Mouse (Mus musculus) lung, postnatal 14 days (tissue): ENCODE results near the gene Olfr808.

Experiments
- DNase-seq: peaks from one replicate; pipeline ENCODE4 v3.0.0; 2021

Gene Olfr808

GRCm38 (mm10) chr10:129765182-129765581 lies at the start of gene Olfr808:
Gene Olfr808, plus strand, starts transcription at chr10:129765482.
- no peak for DNase-seq

DNA sequence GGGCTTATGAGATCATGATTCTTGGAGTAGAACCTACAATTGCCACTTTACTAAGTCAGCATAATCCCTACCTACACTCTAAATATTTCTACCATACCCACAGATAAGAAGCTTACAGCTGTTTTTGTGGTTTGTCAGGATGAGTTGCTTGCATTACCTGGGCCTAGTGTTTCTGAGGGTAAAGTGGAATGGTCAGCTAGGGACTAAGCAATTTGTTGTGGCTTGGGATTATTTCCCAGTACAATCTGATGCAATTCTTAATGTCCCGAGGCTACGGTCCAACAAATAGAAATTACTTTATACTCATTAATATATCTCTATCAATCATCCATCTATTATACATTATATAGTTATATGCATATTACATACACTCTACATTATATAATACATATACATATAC lies 36.0 kb upstream of the Olfr808 start, which contains the start of gene Olfr805:
Gene Olfr805 (minus strand): TSS at position 101 of the 400 bp plus-strand sequence.
- no peak for DNase-seq

GRCm38 (mm10) chr10:129741821-129742220 lies 23.5 kb upstream of the Olfr808 start, which contains the start of gene Olfr806:
Gene Olfr806, minus strand, starts transcription at chr10:129741921.
- no peak for DNase-seq

- no peak for DNase-seq
Observed at GRCm38 (mm10) chr10:129757693-129758092, 7.6 kb upstream of the Olfr808 start, which contains the start of gene Olfr807. Gene Olfr807, minus strand, starts transcription at chr10:129757793.

- DNase-seq, result no peak
Observed at GRCm38 (mm10) chr10:129774338-129774737, 9.1 kb downstream of the Olfr808 start, which contains the start of gene Olfr809. Gene Olfr809, plus strand, starts transcription at chr10:129774638.

GRCm38 (mm10) chr10:129778123-129778522 lies 12.8 kb downstream of the Olfr808 start:
- no peak for DNase-seq

DNA sequence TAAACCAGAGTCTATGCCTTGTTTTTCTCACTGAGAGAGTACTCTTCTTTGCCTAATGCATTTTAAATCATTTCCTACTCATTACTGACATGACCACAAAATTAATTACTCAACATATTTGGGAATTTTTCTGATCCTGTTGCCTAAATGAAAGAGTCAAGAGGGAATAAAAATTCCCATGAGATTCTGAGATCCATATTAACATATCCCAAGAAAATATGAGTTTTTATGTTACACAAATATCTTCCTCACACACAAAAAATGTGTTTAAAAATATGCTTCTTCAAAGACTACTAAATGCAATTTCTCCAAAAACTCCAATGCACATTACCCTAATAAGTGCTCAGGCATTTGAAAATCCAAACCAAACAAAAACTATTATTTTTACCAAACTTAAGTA lies 29.5 kb downstream of the Olfr808 start, which contains the start of gene Olfr810:
Gene Olfr810 (minus strand): TSS at position 101 of the 400 bp plus-strand sequence.
- DNase-seq, result no peak

GRCm38 (mm10) chr10:129804296-129804695 lies 39.0 kb downstream of the Olfr808 start, which contains the start of gene Olfr811:
Gene Olfr811, minus strand, starts transcription at chr10:129804396.
- no peak for DNase-seq
